Mouse (Mus musculus) ES-E14 (cell line): ENCODE results near the gene Per1. TPM values are rescaled to one million over a fixed set of nuclear protein-coding genes. Genes with fewer than 3 reads are reported as not detected.

Source experiments
- DNase-seq: peaks from one replicate; pipeline ENCODE4 v3.0.0-alpha.2; 2013; ENCODE audit warnings: low read depth, low spot score
- H3K27ac ChIP-seq: 2 replicates; pipeline ENCODE4 v1.5.1; 2012; ENCODE audit warnings: low read depth, mild to moderate bottlenecking, low read length, moderate library complexity, mixed read lengths; ENCODE audit not compliant: poor library complexity, insufficient read depth, severe bottlenecking
- H3K36me3 ChIP-seq: 2 replicates; pipeline ENCODE4 v1.6.1; 2012; ENCODE audit warnings: mild to moderate bottlenecking, low read length, moderate library complexity, mixed read lengths; ENCODE audit not compliant: control insufficient read depth, poor library complexity, insufficient read depth, severe bottlenecking
- H3K4me1 ChIP-seq, 2 experiments: fragments of 150-350 bp in 1 of 2; sonication (generic) in 1 of 2; 2 replicates each; pipeline ENCODE4 v1.6.1; 2012; ENCODE audit warnings: low read length in 2 of 2, mild to moderate bottlenecking in 1 of 2, mixed read lengths in 1 of 2; ENCODE audit not compliant: control insufficient read depth in 2 of 2, insufficient read depth in 2 of 2, poor library complexity in 1 of 2
- H3K4me3 ChIP-seq, 2 experiments: fragments of 150-350 bp in 1 of 2; sonication (generic) in 1 of 2; 2 replicates each; pipeline ENCODE4 v1.5.1; 2012; ENCODE audit warnings: low read length in 2 of 2, low read depth in 1 of 2, mild to moderate bottlenecking in 1 of 2, mixed read lengths in 1 of 2; ENCODE audit not compliant: insufficient read depth in 1 of 2, poor library complexity in 1 of 2, severe bottlenecking in 1 of 2
- H3K9ac ChIP-seq: 2 replicates; pipeline ENCODE4 v1.6.1; 2012; ENCODE audit warnings: low read depth, mild to moderate bottlenecking, low read length, mixed read lengths; ENCODE audit not compliant: poor library complexity, insufficient read depth, severe bottlenecking
- H3K9me3 ChIP-seq: fragments of 150-350 bp; sonication (generic); 2 replicates; pipeline ENCODE4 v1.6.1; 2012; ENCODE audit warnings: low read depth, mild to moderate bottlenecking, low read length; ENCODE audit not compliant: control insufficient read depth, insufficient read depth
- CHD2 ChIP-seq: IDR thresholded peaks from 2 replicates; pipeline ENCODE4 v1.6.1; 2014; ENCODE audit warnings: mild to moderate bottlenecking, low read depth, low read length, inconsistent platforms
- HCFC1 ChIP-seq: IDR thresholded peaks from 2 replicates; pipeline ENCODE4 v1.6.1; 2012; ENCODE audit warnings: low read length, inconsistent platforms, borderline replicate concordance; ENCODE audit not compliant: insufficient read depth
- MAFK ChIP-seq: IDR thresholded peaks from 2 replicates; pipeline ENCODE4 v1.6.1; 2014; ENCODE audit warnings: mild to moderate bottlenecking, low read depth, low read length, inconsistent platforms; ENCODE audit not compliant: insufficient read depth
- ZC3H11A ChIP-seq: IDR thresholded peaks from 2 replicates; pipeline ENCODE4 v1.6.1; 2012; ENCODE audit warnings: low read depth, mild to moderate bottlenecking, inconsistent platforms, low read length, borderline replicate concordance
- ZNF384 ChIP-seq: IDR thresholded peaks from 2 replicates; pipeline ENCODE4 v1.6.1; 2012; ENCODE audit warnings: low read depth, low read length, inconsistent platforms
- in situ Hi-C, 2 experiments: fragments of 600-800 bp; cut with MboI; formaldehyde crosslinking; loops; one replicate each; pipeline ENCODE4 v1.15.1; 2025; ENCODE audit warnings: low sequenced_read_pairs in 2 of 2, inconsistent platforms in 1 of 2; ENCODE audit not compliant: unreplicated experiment in 2 of 2
- total RNA-seq: library from RNA; depleted of rRNA; stranded (reverse); fragments of 300-350 nt; gene quantifications from 2 replicates; pipeline ENCODE4 v1.2.3, GENCODE M21; 2012

Per1 gene
- total RNA-seq, 1 experiment, result 6.0 TPM

DNA sequence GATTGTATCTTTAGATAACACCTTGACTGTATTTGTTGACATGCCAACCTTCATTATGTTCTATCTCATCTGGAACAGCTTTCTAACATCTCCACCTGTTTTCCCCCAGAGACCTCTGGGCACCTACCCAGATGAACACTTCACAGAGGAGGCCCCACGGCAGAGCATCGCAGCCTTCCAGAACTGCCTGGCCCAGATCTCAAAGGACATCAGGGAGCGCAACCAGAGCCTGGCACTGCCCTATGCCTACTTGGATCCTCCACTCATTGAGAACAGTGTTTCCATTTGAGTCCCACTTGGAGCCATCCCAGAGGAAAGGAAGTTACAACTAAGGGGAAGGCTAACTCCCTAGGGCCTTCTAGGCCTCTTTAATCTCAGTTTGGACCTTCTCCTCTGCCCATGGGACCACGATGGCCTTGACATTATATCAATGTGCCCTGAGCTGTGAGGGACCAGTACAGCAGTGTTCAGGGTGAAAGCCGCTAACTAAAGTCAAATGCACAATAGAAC is 53.5 kb downstream of the Per1 start:
- Histone ChIP-seq H3K4me3 (no peak overlapping the region), H3K36me3 (no peaks in the 10 kb centered on the region), H3K9ac (no peak overlapping the region), H3K9me3 (no peaks in the 10 kb centered on the region), H3K27ac (no peak overlapping the region), H3K4me1 (peaks cover 0 to 6% of the 10 kb centered on the region in 2 experiments; a peak in 2 of 4 replicates)
- TF ChIP-seq ZNF384 (no peak), MAFK (no peak), CHD2 (no peak), HCFC1 (no peak), ZC3H11A (no peak)
- no peak for DNase-seq
- in situ Hi-C loops, result no loop called here

DNA sequence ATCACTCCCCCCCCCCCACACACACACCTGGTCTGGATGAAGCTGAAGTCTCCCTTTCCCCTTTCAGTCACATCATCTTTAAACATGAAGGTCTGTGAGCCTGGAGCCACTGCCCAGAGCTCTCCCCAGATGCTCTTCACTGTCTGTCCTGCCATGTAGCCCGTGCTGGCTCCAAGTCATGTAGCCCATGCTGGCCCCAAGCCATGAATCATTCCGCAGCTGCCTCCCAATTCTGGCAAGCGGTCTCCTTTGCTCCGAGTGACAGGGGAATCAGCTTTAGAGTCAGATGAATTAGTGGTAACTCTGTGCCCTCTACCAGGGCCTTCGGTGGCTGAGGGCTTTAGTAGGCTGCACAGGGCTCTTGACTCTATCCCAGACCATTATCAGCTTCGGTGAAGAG is 54.7 kb downstream of the Per1 start:
- no peak overlapping the region for H3K27ac ChIP-seq
- peaks cover 0 to 6% of the 10 kb centered on the region in 2 experiments; a peak in 2 of 4 replicates for H3K4me1 ChIP-seq
- H3K9me3 ChIP-seq, result no peaks in the 10 kb centered on the region
- no peaks in the 10 kb centered on the region for H3K36me3 ChIP-seq
- no peak for DNase-seq
- H3K9ac ChIP-seq, result no peak overlapping the region
- no peak overlapping the region for H3K4me3 ChIP-seq
- in situ Hi-C loops, result no loop called here
- TF ChIP-seq CHD2 (no peak), ZC3H11A (no peak), ZNF384 (no peak), MAFK (no peak), HCFC1 (no peak)

DNA sequence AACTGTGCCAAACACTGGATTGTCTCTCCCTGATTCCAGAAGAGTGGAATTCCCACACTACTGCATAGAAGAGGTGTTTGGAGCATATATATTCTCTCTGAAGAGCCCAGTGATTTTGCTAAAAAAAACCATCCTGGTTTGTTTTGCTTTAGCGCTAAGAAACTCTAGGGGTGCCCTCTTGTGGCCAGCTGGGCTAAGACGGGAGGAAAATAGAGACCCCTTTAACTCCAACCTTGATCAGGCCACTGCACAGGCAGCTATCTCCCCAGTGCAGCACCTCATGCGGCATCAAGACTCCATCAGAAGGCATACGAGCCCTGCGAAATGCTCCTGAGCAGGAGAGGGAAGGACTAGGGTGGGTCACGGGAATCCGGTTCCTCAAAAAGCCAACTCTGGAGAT is 55.4 kb downstream of the Per1 start:
- in situ Hi-C loops, result no loop called here
- TF ChIP-seq MAFK (no peak), HCFC1 (no peak), ZNF384 (peak; percentile 56; the same call in 1 of the 2 replicates), CHD2 (no peak), ZC3H11A (0 out of 2 replicates have a peak, but pooled peaks have one; percentile 31)
- Histone ChIP-seq H3K9me3 (no peaks in the 10 kb centered on the region), H3K9ac (peak overlapping the region; percentile 42; the same call in 1 of the 2 replicates), H3K27ac (no peak overlapping the region), H3K4me3 (peak overlapping the region; percentile 40 to 74; a peak in 3 of 4 replicates), H3K4me1 (peaks cover 0 to 6% of the 10 kb centered on the region in 2 experiments; a peak in 2 of 4 replicates), H3K36me3 (no peaks in the 10 kb centered on the region)
- DNase-seq, result peak; percentile 47

DNA sequence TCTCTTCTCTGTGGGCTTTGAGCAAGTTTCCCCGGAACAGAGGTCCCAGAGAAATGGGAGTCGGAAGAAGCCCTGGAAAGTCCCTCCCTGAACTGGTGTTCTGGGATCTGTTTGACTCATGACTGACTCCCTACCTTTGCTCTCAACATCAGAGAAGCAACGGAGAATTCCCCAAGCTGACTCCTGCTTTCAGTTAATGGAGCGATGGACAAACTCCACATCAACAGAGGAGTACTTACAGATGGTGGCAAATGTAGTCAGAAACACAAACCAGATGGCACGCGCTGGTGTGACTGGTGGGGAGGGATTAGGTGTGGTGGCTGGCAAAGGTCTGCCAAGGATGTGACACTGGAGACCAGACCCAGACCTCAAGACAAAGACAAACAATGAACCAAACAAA is 56.0 kb downstream of the Per1 start:
- TF ChIP-seq ZC3H11A (no peak), CHD2 (no peak), MAFK (no peak), ZNF384 (no peak), HCFC1 (no peak)
- peaks cover 0 to 6% of the 10 kb centered on the region in 2 experiments; a peak in 2 of 4 replicates for H3K4me1 ChIP-seq
- H3K27ac ChIP-seq, result no peak overlapping the region
- H3K9ac ChIP-seq, result peak overlapping the region; percentile 42; the same call in 1 of the 2 replicates
- H3K4me3 ChIP-seq, result peak overlapping the region; percentile 40 to 74; a peak in 3 of 4 replicates
- DNase-seq, result no peak
- H3K9me3 ChIP-seq, result no peaks in the 10 kb centered on the region
- in situ Hi-C loops, result no loop called here
- H3K36me3 ChIP-seq, result no peaks in the 10 kb centered on the region
